Mouse (Mus musculus): ENCODE measurements around the gene Gstm4. TPM values are rescaled to one million over a fixed set of nuclear protein-coding genes. Genes with fewer than 3 reads are reported as not detected.

Gene Gstm4
- total RNA-seq (2021), result 10 to 100 TPM in 1 of 2 experiments, 1 to 10 TPM in 1; 9.1 to 10.7 TPM

DNA sequence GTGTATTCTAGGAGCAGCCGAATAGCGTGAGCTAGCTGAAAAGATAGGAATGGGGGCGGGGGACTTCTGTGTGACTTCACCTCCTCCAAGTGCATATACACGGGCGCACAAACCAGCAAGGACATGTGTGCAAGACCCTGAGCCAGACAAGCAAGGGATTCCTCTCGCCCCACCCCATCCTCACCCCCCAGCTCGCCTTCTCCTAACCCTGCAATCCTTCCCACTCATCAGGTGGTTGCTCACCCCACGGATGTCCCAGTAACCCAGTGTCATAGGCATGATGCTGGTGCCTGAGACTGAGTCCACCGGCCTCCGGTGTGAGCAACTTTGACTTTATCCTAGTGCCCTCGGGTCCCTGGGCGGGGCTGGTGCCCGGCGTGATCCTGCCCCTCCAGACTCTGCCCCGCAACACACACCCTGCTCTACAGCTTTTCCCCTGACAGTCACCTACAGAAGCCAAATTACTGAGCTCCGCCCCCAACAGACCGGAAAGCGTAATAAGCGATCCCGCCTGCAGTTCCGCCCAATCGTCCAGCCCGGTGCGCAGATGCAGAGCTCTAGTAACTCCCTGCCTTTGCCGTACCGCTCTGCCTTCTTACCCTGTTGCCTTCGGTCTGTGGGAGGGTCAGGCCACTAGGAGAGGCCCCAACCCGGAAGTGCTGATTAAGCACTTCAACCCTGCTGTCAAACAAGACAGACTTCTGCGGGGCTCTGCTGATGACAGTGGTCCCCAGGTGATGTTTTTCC is at the start of gene Gstm4:
Gene Gstm4 (minus strand): TSS at position 501 of the 747 bp plus-strand sequence.
- intact Hi-C loops (cut with DNase I), result no loop called here
- DNase-seq (ENCODE audit: low spot score in 2 of 2), result peak; percentile 85 to 92

DNA sequence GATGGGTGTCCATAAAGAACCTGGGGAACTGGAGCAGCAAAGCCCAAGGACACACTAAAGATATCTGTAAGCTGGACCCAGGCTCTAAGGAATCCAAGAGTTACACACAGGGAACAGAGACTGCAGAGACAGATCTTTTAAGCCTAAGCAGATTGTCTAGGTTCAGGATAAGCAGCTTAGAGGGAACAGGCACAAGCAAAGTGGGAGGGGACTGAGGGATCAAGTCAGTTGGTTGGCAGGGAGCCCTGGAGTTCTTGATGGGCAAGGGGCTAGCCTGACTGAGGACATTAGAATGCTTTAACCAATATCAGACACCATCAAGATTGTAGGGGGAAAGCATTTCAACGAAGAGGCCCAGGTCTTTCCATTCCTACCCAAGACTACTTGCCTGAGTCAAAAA is 49.5 kb upstream of the Gstm4 start:
- intact Hi-C loops (cut with DNase I), result no loop called here
- no peak for DNase-seq (ENCODE audit: low spot score in 2 of 2)

DNA sequence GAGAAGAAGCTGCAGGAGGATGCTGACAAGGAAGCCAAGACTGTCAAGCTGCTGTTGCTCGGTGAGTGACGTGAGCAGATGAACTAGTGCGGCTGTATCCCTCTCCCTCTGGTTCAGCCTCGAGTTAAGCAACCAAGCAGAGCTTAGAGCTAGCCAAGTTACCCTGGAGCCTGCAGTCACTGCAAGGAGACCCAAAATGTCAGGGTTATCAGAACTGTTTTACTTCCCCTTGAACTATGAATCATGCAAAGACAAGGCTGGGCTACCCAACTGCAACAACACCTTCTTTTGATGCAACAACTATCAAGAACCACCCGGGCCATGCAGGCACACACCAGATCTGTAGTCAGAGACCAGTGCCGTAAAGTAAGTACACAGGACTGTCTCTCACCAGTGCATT is 48.6 kb upstream of the Gstm4 start:
- intact Hi-C loops (cut with DNase I), result no loop called here
- DNase-seq (ENCODE audit: low spot score in 2 of 2), result no peak

DNA sequence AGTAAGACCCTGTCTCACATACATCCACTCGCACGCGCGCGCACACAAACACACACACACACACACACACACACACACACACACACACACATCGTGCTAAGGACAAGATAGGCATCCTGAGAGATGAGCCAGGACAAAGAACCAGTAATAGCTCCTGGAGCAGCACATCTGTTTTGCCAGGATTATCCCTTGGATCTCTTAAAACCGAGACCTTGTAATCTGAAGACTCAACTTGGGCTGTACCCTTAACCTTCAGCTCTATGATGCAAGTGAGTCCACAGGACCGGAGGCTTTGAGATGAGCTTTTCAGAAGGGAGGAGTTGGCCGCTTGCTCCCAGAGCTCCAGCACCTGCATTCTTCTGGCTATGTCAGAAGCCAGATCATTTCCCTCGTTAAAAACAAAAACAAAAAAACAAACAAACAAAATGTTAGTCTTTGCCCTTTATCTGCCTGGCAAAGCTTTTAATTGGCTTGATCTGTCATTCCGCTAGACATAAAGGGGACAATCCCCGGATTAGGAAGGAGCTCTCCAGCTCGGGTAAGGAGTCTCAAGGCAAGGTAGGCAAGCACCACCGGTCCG is 47.9 kb upstream of the Gstm4 start, which contains the start of gene Gnat2:
Gene Gnat2 (plus strand): TSS at position 254 of the 580 bp plus-strand sequence.
- intact Hi-C loops (cut with DNase I), result no loop called here

DNA sequence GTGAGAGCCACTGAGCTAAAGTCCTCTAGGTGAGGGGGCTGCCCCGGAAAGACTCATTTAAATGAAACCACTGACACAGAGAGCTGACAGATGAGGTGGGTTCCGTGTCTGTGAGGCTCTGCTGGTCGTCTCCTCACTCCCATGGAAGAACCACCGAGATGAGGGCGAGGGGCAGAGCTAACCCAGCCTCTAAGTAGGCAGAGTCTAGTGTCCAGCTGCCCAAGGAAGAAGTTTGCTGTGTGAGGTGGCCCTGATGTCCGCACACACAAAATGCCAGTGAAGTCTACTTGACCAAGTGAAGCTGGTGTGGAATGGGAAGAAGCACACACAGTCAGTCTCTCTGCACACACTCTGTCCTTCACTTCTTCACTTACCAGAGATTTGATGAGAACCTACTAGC is 47.3 kb upstream of the Gstm4 start:
- DNase-seq (ENCODE audit: low spot score in 2 of 2), result no peak
- intact Hi-C loops (cut with DNase I), result no loop called here

More for the DNA sequence above, 47.9 kb upstream of the Gstm4 start, which contains the start of gene Gnat2:
- no peak for DNase-seq (ENCODE audit: low spot score in 2 of 2)

DNA sequence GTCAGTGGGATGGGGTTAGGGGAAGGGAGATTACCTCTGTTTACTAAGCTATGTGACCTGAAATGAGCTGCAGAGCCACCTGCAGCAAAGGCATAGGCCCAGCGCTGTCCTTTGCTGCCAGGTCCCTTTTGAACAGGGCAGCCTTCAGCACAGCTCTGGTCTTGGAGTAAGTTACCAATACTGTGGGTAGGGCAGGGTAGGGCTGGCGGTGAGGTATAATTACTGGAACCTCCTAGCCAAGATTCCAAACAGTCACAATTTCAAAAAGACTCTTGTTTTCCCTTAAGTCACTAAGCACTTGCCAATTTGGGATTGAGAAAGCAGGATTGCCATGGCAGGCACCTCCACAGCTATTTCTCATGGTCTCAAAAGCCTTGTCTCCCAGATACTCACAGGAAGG is 45.9 kb upstream of the Gstm4 start:
- intact Hi-C loops (cut with DNase I), result no loop called here
- DNase-seq (ENCODE audit: low spot score in 2 of 2), result no peak

DNA sequence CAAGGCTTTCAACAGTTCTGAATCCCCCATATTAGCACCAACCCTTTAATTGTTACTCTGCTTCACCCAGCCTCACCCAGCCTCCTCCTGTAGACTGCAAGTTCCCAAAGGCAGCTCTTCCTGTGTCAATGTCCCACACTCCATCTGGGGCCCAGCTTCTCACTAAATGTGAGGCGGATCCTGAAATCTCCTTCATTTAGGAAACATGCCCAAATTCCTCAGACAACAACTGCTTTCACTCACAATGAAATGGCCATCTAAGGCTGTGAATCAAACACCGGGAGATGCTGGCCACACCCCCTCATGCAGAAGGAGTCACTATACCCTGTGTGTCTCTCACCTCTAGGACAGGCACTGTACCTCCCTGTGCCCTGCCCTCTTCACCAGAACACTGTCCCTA is 45.2 kb upstream of the Gstm4 start:
- intact Hi-C loops (cut with DNase I), result no loop called here
- DNase-seq (ENCODE audit: low spot score in 2 of 2), result peak in 1 of 2 experiments; percentile 64

DNA sequence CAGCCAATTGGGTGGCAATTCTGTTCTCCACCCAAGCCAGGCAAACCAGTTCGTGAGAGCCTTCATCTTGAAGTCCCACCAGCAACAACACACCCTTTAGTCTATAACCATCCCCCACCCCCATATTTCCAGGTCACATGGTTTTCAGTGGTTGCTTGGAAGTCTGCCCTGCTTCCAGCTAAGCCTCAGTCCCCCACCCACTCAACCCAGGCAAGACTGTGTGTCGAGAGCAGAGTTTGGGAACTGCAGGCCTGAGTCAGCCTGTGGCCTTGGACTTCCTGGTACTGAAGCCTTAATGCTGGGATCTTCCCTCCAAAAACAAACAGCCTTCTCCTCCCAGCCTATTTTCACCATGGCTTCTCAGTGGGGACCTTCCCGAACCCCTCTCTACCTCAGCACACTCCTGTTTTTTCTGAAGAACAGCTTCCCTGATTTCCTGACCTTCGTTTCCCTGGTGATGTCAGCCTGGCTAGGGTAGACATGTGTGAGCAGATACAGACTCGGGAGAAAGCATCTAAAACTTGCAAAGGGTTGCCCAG is 44.2 kb upstream of the Gstm4 start:
- intact Hi-C loops (cut with DNase I), result no loop called here
- peak in 1 of 2 experiments; percentile 55 for DNase-seq (ENCODE audit: low spot score in 2 of 2)

DNA sequence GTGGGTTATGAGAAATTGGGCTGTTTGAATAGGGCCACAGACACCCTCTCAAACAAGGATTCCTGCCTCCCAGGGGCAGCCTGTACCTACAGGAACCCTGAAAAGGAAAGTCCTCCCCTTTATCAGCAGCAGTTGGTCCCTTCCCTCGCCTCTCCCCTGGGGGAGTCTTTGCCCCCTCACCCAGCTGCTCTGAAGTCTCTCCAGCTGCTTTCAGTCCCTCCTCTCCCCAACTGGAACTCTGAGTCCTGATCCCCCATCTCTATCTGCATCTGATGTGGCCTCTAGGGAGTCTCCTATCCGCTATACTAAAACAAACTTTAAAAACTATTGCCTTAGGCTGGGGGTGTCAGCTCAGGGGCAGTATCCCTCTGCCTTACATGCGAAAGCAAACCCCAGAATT is 42.6 kb upstream of the Gstm4 start:
- DNase-seq (ENCODE audit: low spot score in 2 of 2), result no peak
- intact Hi-C loops (cut with DNase I), result no loop called here

DNA sequence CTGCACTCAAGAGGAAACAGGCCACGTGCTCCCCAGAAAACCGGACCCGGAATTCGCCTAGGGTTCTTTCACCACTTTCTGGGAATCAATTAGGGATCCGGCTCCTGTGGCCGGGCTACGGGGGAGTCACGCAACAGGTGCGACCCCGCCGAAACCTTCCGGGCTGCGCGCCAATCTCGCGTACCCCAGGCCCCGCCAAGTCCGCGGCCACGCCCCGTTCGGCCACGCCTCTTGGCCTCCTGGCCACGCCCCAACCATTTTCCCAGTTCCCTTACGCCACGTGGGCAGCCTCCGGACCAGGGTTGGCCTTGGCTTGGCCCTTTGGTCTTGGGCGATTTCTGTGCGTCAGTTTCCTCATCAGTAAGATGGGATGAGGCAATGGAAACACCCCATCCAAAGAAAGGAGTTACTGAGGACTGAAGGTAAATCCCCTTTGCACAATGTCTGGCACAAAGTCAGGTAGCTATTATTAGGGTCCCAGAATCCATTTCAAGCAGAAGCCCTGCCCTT is 41.8 kb upstream of the Gstm4 start, which contains the start of gene Ampd2:
Gene Ampd2 (minus strand): TSS at position 182 of the 510 bp plus-strand sequence.
- intact Hi-C loops (cut with DNase I), result no loop called here
- DNase-seq (ENCODE audit: low spot score in 2 of 2), result peak in 1 of 2 experiments; percentile 40

DNA sequence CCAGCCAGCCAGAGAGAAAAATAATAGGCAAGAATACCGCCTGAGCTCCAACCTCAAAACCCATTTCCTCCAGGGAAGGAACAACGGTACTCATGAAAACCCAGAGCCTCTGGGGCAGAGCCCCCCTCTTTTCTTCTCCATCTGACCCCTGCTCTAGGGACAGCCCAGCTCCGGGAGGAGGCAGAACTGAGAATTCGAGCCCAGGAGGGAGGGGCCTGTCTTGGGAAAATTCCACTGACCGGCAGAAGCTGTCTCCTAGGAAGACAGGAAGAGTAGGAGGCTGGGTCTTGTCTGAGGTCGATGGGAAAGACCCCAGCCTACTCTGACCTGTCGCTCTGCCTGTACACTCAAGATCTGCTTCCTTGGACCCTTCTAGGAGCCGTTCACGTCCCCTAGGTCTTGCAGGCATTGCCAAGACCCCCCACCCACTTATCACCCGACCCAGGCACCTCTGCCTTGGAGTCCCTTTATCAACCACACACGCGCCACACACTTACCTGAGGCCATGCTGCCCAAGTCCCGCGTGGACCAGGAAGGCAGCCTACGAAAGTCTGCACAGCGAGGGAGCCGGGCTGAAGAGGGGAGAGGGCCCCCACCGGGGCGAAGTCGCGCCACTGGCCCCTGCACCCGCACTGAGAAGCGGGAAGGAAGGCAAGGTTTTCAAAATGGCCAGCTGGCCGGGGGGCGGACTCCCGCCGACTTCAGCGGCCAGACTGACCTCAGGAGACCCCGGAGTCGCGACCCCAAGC is 41.2 kb upstream of the Gstm4 start:
- intact Hi-C loops (cut with DNase I), result no loop called here
- peak in 1 of 2 experiments; percentile 57 for DNase-seq (ENCODE audit: low spot score in 2 of 2)

DNA sequence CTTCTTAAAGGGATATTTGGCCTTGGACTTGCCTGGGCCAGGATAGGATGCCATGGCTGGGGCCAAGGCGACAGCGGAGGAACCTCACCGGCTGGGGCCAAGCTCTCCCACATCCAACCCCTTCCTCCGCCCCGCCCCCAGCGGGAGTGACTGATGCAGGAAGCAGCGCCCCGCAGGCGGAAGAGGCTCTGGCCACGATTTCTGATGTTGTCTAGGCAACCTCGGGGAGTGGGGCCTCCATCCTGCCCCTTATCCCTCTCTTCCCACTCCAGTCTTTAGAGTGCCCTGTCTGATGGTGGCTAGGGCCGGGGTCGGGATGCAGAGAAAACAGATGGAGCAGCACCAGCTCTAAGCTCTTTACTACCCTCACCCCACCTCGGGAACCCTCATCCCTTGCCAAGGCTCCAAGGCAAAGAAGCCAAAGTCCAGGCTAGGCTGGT is 40.6 kb upstream of the Gstm4 start:
- intact Hi-C loops (cut with DNase I), result no loop called here
- peak; percentile 88 to 93 for DNase-seq (ENCODE audit: low spot score in 2 of 2)

DNA sequence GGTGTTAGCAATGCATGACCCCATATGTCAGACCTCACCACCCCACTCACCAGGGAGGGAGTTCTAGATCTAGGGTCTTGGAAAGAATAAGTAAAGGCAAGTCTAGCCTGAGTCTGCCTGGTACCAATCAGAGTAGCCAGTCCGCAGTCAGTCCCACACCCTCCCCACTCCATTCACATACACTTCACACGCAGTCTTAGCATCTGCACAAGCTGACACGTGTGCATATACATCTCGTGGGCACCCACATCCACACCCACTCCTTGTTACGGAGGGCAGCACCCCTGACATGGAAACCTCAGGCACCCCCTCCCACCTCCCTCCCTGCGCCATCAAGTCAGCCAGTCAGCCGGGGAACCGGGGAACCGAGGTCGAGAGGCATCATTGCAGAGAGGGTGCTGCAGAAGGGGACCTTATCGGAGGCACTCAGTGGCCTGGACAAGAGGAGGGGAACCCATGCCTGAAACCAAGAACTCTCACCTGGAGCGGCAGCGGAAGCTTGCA is 40.1 kb upstream of the Gstm4 start:
- DNase-seq (ENCODE audit: low spot score in 2 of 2), result no peak
- intact Hi-C loops (cut with DNase I), result no loop called here

DNA sequence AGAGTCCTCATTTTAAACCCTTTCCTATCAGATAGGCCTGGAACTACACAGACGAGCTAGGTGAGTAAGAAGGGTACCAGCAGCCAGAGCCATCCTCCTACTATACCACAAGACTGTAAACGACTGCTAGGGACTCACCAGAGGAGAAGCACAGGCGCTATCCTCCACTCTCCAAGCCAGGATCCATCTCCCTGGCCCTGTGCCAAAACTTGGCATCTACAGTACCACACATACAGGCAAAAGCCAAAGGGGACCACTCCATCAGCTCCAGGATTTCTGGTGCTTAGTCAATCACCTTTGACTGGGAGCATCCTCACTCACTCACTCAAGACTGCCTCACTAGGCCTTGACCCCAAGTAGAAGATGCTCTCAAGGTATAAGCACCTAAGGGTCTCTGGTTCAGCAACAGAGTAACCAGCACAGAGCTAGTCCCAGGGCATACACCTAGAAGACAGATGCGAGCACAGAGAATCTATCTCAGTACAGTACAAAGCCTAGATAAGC is 39.3 kb upstream of the Gstm4 start:
- intact Hi-C loops (cut with DNase I), result no loop called here
- no peak for DNase-seq (ENCODE audit: low spot score in 2 of 2)

DNA sequence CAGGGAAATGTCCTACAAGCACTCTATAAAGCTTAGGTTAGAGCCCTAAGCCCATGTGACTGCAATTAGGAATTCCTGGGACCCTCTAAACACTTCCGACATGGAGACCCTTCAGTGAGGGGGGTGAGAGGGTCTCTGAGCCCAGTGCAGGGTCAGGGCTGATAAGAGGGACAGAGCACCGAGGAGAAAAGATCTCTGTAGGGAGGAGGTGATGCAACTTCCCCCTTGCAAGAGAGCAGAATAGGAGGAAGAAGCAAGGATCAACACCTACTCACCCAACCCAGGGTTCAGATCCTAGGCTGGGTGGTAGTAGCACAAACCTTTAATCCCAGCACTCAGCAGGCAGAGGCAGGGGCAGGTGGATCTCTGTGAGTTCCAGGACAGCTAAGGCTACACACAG is 38.5 kb upstream of the Gstm4 start:
- intact Hi-C loops (cut with DNase I), result no loop called here
- DNase-seq (ENCODE audit: low spot score in 2 of 2), result no peak

DNA sequence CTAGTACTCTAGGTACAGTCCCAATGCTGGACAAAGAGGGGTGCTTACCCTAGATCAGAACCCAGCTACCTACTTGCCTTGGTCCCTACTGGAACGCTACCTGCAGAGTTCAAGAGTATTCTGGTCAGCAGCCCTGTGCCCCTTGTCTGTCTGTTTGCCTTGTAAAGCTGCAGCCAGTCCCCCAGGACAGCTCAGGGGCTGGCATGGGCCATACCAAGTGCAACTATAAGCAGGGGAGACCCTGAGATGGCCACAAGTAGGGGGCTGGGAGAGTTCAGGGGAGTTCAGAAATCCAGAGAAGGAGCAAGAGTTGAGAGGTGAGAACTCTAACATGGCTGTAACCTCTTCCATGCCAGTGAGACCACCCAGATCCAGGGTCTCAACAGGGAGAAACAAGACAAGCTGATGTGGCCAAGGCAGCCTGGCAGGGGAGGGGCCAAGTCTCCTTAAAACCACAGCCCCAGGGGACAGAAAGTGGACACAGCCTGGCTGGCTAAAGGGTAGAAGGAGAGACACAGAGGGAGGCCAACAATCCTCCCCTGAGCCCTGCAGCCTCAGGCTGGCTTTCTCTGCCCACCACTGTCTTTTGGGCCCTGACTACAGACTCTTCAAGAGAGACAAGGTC is 37.7 kb upstream of the Gstm4 start:
- DNase-seq (ENCODE audit: low spot score in 2 of 2), result no peak
- intact Hi-C loops (cut with DNase I), result no loop called here

DNA sequence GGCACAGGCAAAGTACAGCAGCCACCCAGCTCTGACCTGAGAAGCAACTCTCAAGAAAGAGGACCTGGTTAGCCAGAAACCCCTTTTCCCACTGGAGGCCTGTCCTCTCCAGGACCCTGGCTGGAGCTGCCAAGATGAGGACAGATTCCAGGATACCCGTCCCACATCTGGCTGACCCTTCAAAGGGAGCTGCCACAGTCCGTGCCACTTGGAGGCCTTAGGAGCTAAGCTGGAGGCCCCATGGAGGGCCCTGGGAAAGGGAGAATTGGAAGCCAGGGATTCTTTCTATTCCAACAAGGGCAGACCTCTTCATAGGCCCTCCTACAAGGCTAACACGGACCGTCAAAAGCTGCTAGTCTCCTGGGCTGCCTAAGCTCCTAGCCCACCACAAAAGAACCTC is 37.0 kb upstream of the Gstm4 start:
- no peak for DNase-seq (ENCODE audit: low spot score in 2 of 2)
- intact Hi-C loops (cut with DNase I), result no loop called here

DNA sequence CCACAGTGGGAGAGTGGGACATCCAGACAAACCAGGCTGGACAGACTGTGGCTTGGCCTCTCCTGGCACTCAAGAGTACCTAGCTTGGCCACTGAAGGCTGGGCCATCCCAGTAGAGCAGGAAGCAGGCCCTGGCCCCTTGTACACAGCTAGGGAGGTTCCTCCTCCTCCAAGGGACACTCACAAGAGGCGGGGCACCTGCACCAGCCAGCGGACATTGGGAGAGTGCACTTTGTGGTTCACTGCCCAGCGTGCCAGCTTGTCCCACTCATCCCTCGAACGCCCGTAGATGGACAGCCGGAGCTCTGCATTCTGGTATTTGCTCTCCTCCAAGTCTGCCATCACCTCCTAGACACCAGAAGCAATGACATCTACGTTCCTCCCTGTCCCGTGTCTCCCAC is 32.1 kb upstream of the Gstm4 start:
- intact Hi-C loops (cut with DNase I), result no loop called here
- DNase-seq (ENCODE audit: low spot score in 2 of 2), result no peak

DNA sequence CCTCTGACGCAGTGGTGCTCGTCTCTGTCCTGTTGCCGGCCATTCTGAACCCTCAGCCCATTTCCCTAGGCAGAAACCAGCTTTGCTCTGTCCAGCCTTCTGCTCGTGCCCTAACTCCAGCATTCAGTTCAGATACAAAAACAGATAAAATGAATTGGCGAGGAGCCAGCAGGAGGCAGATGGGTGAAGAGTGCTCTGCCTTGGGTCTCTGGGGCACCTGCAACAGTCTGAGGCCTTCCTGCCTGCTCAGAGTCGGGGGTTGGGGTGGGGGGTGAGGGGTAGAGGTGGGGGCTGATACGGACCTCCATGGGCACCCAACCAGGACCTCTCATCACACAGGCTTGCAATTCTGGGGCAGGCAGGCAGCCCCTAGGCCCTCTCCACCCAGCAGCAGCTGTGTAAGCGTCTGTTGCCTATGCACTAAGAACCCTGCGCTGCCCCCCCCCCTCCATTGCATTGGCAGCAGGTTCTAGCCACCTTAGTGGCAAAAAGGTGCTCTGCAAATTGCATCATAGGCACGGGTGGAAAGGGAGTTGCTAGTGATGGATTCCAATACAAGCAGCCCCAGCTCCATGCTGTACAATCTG is 28.4 kb upstream of the Gstm4 start:
- DNase-seq (ENCODE audit: low spot score in 2 of 2), result no peak
- intact Hi-C loops (cut with DNase I), result no loop called here
